Mouse (Mus musculus): ENCODE data around the gene Tceal6.
"Not testable (repeated sequence)": the region's sequence is repeated elsewhere in the genome, so short reads cannot be mapped to it uniquely, and the experiment has no call there.

GRCm38 (mm10) chrX:135189924-135190323 is 20.6 kb downstream of the Tceal6 start:
- TF ChIP-seq CTCF (IDR thresholded peaks at IDR 0.05; ENCODE audit: extremely low read depth, insufficient read depth, insufficient read length, insufficient replicate concordance); POLR2A (IDR thresholded peaks at IDR 0.05; ENCODE audit: low read depth, low read length): not testable (repeated sequence)
